Mouse (Mus musculus) CH12.LX (cell line): ENCODE measurements at regions not wholly inside any gene's neighbourhood (a gene's known extent, or its start where the extent isn't known, plus 50 kb on each side); places are given as distances from the start of the nearest gene placed in this dataset.

Experiments used
- CHD1 ChIP-seq: IDR thresholded peaks from 2 replicates; pipeline ENCODE4 v1.6.1; 2012; ENCODE audit warnings: low read depth, low read length, improper control_type of control experiment, inconsistent platforms
- CTCF ChIP-seq, 2 experiments: IDR thresholded peaks in 1 of 2; conservative IDR thresholded peaks in 1 of 2; 2 replicates each; pipeline ENCODE4 v1.5.1; 2011 to 2012; ENCODE audit warnings: low read depth in 2 of 2, low read length in 2 of 2, improper control_type of control experiment in 1 of 2, inconsistent platforms in 1 of 2, mild to moderate bottlenecking in 1 of 2, moderate library complexity in 1 of 2
- EP300 ChIP-seq: IDR thresholded peaks from 2 replicates; pipeline ENCODE4 v1.6.1; 2011; ENCODE audit warnings: low read length, improper control_type of control experiment
- ETS1 ChIP-seq: conservative IDR thresholded peaks from 2 replicates; pipeline ENCODE4 v1.6.1; 2012; ENCODE audit warnings: low read depth, mild to moderate bottlenecking, inconsistent platforms, low read length, improper control_type of control experiment, moderate library complexity
- MAX ChIP-seq: IDR thresholded peaks from 2 replicates; pipeline ENCODE4 v1.6.1; 2011; ENCODE audit warnings: low read length, improper control_type of control experiment
- MEF2A ChIP-seq: IDR thresholded peaks from 2 replicates; pipeline ENCODE4 v1.6.1; 2014; ENCODE audit warnings: low read depth, mild to moderate bottlenecking, inconsistent platforms, low read length, improper control_type of control experiment, borderline replicate concordance
- MXI1 ChIP-seq: IDR thresholded peaks from 2 replicates; pipeline ENCODE4 v1.6.1; 2011; ENCODE audit warnings: mild to moderate bottlenecking, low read depth, low read length, improper control_type of control experiment
- NELFE ChIP-seq: IDR thresholded peaks from 2 replicates; pipeline ENCODE4 v1.6.1; 2011; ENCODE audit warnings: low read depth, low read length, improper control_type of control experiment
- RAD21 ChIP-seq: IDR thresholded peaks from 2 replicates; pipeline ENCODE4 v1.6.1; 2011; ENCODE audit warnings: low read depth, mild to moderate bottlenecking, low read length, improper control_type of control experiment, moderate library complexity
- RCOR1 ChIP-seq: conservative IDR thresholded peaks from 2 replicates; pipeline ENCODE4 v1.6.1; 2012; ENCODE audit warnings: low read depth, mild to moderate bottlenecking, inconsistent platforms, low read length, improper control_type of control experiment
- TBP ChIP-seq: conservative IDR thresholded peaks from 2 replicates; pipeline ENCODE4 v1.6.1; 2011; ENCODE audit warnings: low read depth, low read length, improper control_type of control experiment
- TCF12 ChIP-seq: IDR thresholded peaks from 2 replicates; pipeline ENCODE4 v1.6.1; 2014; ENCODE audit warnings: low read depth, mild to moderate bottlenecking, inconsistent platforms, low read length, improper control_type of control experiment
- ZNF384 ChIP-seq: IDR thresholded peaks from 2 replicates; pipeline ENCODE4 v1.6.1; 2012; ENCODE audit warnings: low read depth, low read length, improper control_type of control experiment, inconsistent platforms

- TF ChIP-seq ETS1: no peak
- no peak for TF ChIP-seq NELFE
- TF ChIP-seq ZNF384: no peak
- TF ChIP-seq EP300: no peak
- no peak for TF ChIP-seq CHD1
- no peak for TF ChIP-seq CTCF (conservative IDR thresholded peaks at IDR 0.05 in 1 of 2, IDR thresholded peaks at IDR 0.05 in 1 of 2; ENCODE audit: low read depth in 2 of 2, low read length in 2 of 2)
- TF ChIP-seq TBP: no peak
- TF ChIP-seq MXI1: no peak
- TF ChIP-seq RAD21: no peak
- no peak for TF ChIP-seq TCF12
- no peak for TF ChIP-seq RCOR1
- no peak for TF ChIP-seq MEF2A
- TF ChIP-seq MAX: no peak
These were observed 81.4 kb upstream of the Smad3 start for GRCm38 (mm10) chr9:63838996-63839772.
